Mouse (Mus musculus) embryo, embryonic 11.5 days (tissue): Measurements from ENCODE around the gene Uba52.
"Not testable (repeated sequence)": the region's sequence is repeated elsewhere in the genome, so short reads cannot be mapped to it uniquely, and the experiment has no call there.

Source experiments
- DNase-seq: peaks from one replicate; pipeline ENCODE4 v3.0.0-alpha.2; 2012; ENCODE audit warnings: low read depth, low spot score

Gene Uba52

GRCm38 (mm10) chr8:70530314-70530713 is 19.7 kb upstream of the Uba52 start:
- no peak for DNase-seq

- DNase-seq: no peak
Observed at GRCm38 (mm10) chr8:70529741-70530161, 19.1 kb upstream of the Uba52 start.

GRCm38 (mm10) chr8:70529299-70529698 is 18.7 kb upstream of the Uba52 start:
- DNase-seq: no peak

- no peak for DNase-seq
Observed at GRCm38 (mm10) chr8:70528182-70528797, 17.7 kb upstream of the Uba52 start.

GRCm38 (mm10) chr8:70527512-70528181 is 17.0 kb upstream of the Uba52 start, which contains the start of the genes Fkbp8 and Kxd1:
Fkbp8 (plus strand) TSS chr8:70527724.
Kxd1 (minus strand) TSS chr8:70527956.
- peak; percentile 92 for DNase-seq

GRCm38 (mm10) chr8:70527111-70527511 is 16.5 kb upstream of the Uba52 start:
- DNase-seq: no peak

- peak; percentile 96 for DNase-seq
Observed at GRCm38 (mm10) chr8:70522592-70523403, 12.2 kb upstream of the Uba52 start.

- no peak for DNase-seq
Observed at GRCm38 (mm10) chr8:70519606-70520005, 9.0 kb upstream of the Uba52 start.

GRCm38 (mm10) chr8:70519043-70519442 is 8.4 kb upstream of the Uba52 start:
- DNase-seq: no peak

- DNase-seq: no peak
Observed at GRCm38 (mm10) chr8:70517940-70518643, 7.5 kb upstream of the Uba52 start.

GRCm38 (mm10) chr8:70513441-70513840 is 2.8 kb upstream of the Uba52 start:
- DNase-seq: no peak

- no peak for DNase-seq
Observed at GRCm38 (mm10) chr8:70512253-70512903, 1.8 kb upstream of the Uba52 start.

GRCm38 (mm10) chr8:70511770-70512169 is 1.2 kb upstream of the Uba52 start:
- no peak for DNase-seq

- DNase-seq: not testable (repeated sequence)
Observed at GRCm38 (mm10) chr8:70511174-70511573, 573 bp upstream of the Uba52 start.

- DNase-seq: no peak
Observed at GRCm38 (mm10) chr8:70509281-70509952, 1.2 kb downstream of the Uba52 start.

- DNase-seq: no peak
Observed at GRCm38 (mm10) chr8:70507027-70507393, 3.6 kb downstream of the Uba52 start.

GRCm38 (mm10) chr8:70506328-70507026 is 4.1 kb downstream of the Uba52 start, which contains the start of gene Rex1bd:
Rex1bd (minus strand) TSS chr8:70506752.
- DNase-seq: peak; percentile 90

- DNase-seq: no peak
Observed at GRCm38 (mm10) chr8:70505698-70506327, 4.8 kb downstream of the Uba52 start.

GRCm38 (mm10) chr8:70504851-70505250 is 5.8 kb downstream of the Uba52 start:
- peak; percentile 70 for DNase-seq
